Mouse (Mus musculus) embryonic facial prominence, embryonic 13.5 days (tissue): ENCODE data around the gene Ubxn6. TPM values are rescaled to one million over a fixed set of nuclear protein-coding genes. Genes with fewer than 3 reads are reported as not detected.

Experiments used
- ATAC-seq: fragments of 200-750 bp; cut with Nextera tagmentation; 2 replicates; pipeline ENCODE4 v1.8.0; 2017; ENCODE audit warnings: low read depth; ENCODE audit not compliant: insufficient number of reproducible peaks, insufficient read depth, low FRiP score, low TSS enrichment
- H3K27ac ChIP-seq: fragments of 300-500 bp; sonication (generic); 2 replicates; pipeline ENCODE4 v1.5.1; 2015; ENCODE audit warnings: moderate library complexity, mild to moderate bottlenecking, inconsistent platforms
- H3K27me3 ChIP-seq: fragments of 300-500 bp; sonication (generic); 2 replicates; pipeline ENCODE4 v1.6.1; 2015; ENCODE audit warnings: mild to moderate bottlenecking, inconsistent platforms
- H3K36me3 ChIP-seq: fragments of 300-500 bp; sonication (generic); 2 replicates; pipeline ENCODE4 v1.6.1; 2015; ENCODE audit warnings: mild to moderate bottlenecking, inconsistent platforms
- H3K4me1 ChIP-seq: fragments of 300-500 bp; sonication (generic); 2 replicates; pipeline ENCODE4 v1.6.1; 2015; ENCODE audit warnings: inconsistent platforms
- H3K4me2 ChIP-seq: fragments of 300-500 bp; sonication (generic); 2 replicates; pipeline ENCODE4 v1.6.1; 2015; ENCODE audit warnings: moderate library complexity, mild to moderate bottlenecking, inconsistent platforms
- H3K4me3 ChIP-seq: fragments of 300-500 bp; sonication (generic); 2 replicates; pipeline ENCODE4 v1.5.1; 2015; ENCODE audit warnings: mild to moderate bottlenecking, inconsistent platforms
- H3K9ac ChIP-seq: fragments of 300-500 bp; sonication (generic); 2 replicates; pipeline ENCODE4 v1.6.1; 2015; ENCODE audit warnings: mild to moderate bottlenecking, inconsistent platforms
- H3K9me3 ChIP-seq: fragments of 300-500 bp; sonication (generic); 2 replicates; pipeline ENCODE4 v1.6.1; 2016; ENCODE audit warnings: inconsistent platforms
- WGBS: fragments of 180-500 bp; shearing (Covaris S2); methylation state at CpG from one replicate; pipeline ENCODE4 v1.1.7; 2015; ENCODE audit warnings: mixed read lengths; 5-methylcytosine and 5-hydroxymethylcytosine counted together
- polyA plus RNA-seq: library from polyadenylated mRNA; unstranded; fragments of >200 nt; fragmentation: Nextera tagmentation; extraction: Ambion mirVana; gene quantifications from 2 replicates; pipeline ENCODE4 v1.2.1, GENCODE M21; 2015

Ubxn6 gene
- polyA plus RNA-seq, 1 experiment from 2014 or later: 51.2 TPM

DNA sequence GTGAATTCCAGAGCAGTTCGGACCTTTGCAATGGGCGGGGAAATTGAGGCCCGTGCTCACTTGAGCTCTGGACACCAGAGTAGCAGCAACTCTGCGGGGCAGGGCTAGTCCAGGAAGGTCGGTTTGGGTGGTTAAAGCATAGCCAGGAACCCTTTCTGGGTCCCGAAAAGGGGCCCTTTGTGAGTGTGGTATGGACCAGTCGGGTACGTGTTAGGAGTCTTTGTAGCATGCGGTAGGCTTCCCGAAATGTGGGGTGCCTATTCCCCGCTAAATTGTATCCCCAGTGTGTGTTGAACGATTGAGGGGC lies 34.0 kb downstream of the Ubxn6 start:
- WGBS: 1% methylated on average over 12 of the region's 12 CpGs
- H3K36me3 ChIP-seq: peaks cover 24% of the 10 kb centered on the region

GRCm38 (mm10) chr17:56040030-56040856 lies 34.6 kb downstream of the Ubxn6 start, which contains the start of gene Chaf1a:
Gene Chaf1a, plus strand, starts transcription at chr17:56040439.
- Histone ChIP-seq H3K27ac (peak within 1 kb of the TSS; percentile 81), H3K36me3 (peaks cover 18% of the 10 kb centered on the region), H3K9me3 (no peaks in the 10 kb centered on the region), H3K9ac (peak within 1 kb of the TSS; percentile 96), H3K4me2 (peak within 1 kb of the TSS; percentile 86), H3K4me1 (peaks cover 19% of the 10 kb centered on the region), H3K4me3 (peak within 1 kb of the TSS; percentile 83), H3K27me3 (no peaks in the 10 kb centered on the region)
- peak; percentile 85 for ATAC-seq
- WGBS: under 1% methylated on average over 68 of the region's 68 CpGs

More for the DNA sequence above, 34.0 kb downstream of the Ubxn6 start:
- Histone ChIP-seq H3K27me3 (no peaks in the 10 kb centered on the region), H3K9ac (peak overlapping the region; percentile 96), H3K27ac (peak overlapping the region; percentile 81), H3K4me3 (peak overlapping the region; percentile 83), H3K9me3 (no peaks in the 10 kb centered on the region), H3K4me1 (peaks cover 14% of the 10 kb centered on the region), H3K4me2 (peak overlapping the region; percentile 86)
- no peak for ATAC-seq

DNA sequence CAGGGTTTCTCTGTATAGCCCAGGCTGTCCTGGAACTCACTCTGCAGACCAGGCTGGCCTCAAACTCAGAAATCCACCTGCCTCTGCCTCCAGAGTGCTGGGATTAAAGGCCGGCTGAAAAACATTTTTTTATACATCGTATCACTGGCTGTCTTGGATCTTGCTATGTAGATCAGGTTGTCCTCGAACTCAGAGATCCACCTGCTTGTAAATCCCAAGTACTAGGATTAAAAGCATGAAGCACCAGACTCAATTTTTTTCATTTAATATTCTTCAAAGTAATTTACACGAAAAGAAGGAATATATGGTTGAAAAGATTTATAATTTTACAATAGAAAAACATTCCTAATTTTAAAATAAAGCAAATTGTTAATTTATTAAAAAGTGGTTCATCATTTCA lies 35.5 kb downstream of the Ubxn6 start:
- Histone ChIP-seq H3K9me3 (no peaks in the 10 kb centered on the region), H3K9ac (no peak overlapping the region), H3K4me2 (peak overlapping the region; percentile 86), H3K4me3 (no peak overlapping the region), H3K27me3 (no peaks in the 10 kb centered on the region), H3K36me3 (peaks cover 15% of the 10 kb centered on the region), H3K27ac (no peak overlapping the region), H3K4me1 (peaks cover 28% of the 10 kb centered on the region)
- 74% methylated on average over 4 of the region's 4 CpGs for WGBS
- no peak for ATAC-seq

GRCm38 (mm10) chr17:56038583-56039261 lies 36.1 kb downstream of the Ubxn6 start:
- Histone ChIP-seq H3K27ac (no peak overlapping the region), H3K4me1 (peaks cover 34% of the 10 kb centered on the region), H3K36me3 (peaks cover 15% of the 10 kb centered on the region), H3K9ac (no peak overlapping the region), H3K4me2 (no peak overlapping the region), H3K4me3 (no peak overlapping the region), H3K27me3 (no peaks in the 10 kb centered on the region), H3K9me3 (no peaks in the 10 kb centered on the region)
- whole genome bisulfite sequencing: 84% methylated on average over 8 of the region's 8 CpGs
- ATAC-seq: no peak

DNA sequence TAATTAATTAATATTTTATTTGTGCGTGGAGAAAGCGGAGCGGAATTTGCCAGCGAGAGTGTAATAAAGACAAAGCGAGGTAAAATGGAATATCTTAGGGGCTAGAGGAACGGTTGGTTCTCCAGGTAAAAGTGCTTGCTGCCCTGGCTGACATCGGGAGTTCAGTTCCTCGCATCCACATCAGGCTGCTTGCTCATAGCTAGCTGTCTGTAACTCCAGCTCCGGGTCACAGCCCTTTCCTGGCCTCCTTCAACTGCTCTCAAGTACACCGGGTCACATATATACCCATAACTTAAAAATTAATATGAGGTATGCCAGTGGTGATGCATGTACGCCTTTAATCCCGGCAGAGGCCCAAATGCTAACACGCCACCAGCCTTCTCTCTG lies 37.9 kb downstream of the Ubxn6 start:
- Histone ChIP-seq H3K9me3 (no peaks in the 10 kb centered on the region), H3K27me3 (no peaks in the 10 kb centered on the region), H3K9ac (peak overlapping the region; percentile 64), H3K27ac (peak overlapping the region; percentile 60), H3K36me3 (peaks cover 22% of the 10 kb centered on the region), H3K4me2 (peak overlapping the region; percentile 63), H3K4me1 (peaks cover 49% of the 10 kb centered on the region), H3K4me3 (peak overlapping the region; percentile 89)
- 39% methylated on average over 13 of the region's 13 CpGs for WGBS
- ATAC-seq: no peak

GRCm38 (mm10) chr17:56036176-56036900 lies 38.5 kb downstream of the Ubxn6 start, which contains the start of gene Sh3gl1:
Gene Sh3gl1, minus strand, starts transcription at chr17:56036635.
- WGBS: under 1% methylated on average over 74 of the region's 74 CpGs
- Histone ChIP-seq H3K27ac (peak within 1 kb of the TSS; percentile 89), H3K36me3 (peaks cover 23% of the 10 kb centered on the region), H3K9ac (peak within 1 kb of the TSS; percentile 95), H3K4me3 (peak within 1 kb of the TSS; percentile 89), H3K4me2 (peak within 1 kb of the TSS; percentile 63), H3K4me1 (peaks cover 43% of the 10 kb centered on the region), H3K9me3 (no peaks in the 10 kb centered on the region), H3K27me3 (no peaks in the 10 kb centered on the region)
- peak; percentile 87 for ATAC-seq

DNA sequence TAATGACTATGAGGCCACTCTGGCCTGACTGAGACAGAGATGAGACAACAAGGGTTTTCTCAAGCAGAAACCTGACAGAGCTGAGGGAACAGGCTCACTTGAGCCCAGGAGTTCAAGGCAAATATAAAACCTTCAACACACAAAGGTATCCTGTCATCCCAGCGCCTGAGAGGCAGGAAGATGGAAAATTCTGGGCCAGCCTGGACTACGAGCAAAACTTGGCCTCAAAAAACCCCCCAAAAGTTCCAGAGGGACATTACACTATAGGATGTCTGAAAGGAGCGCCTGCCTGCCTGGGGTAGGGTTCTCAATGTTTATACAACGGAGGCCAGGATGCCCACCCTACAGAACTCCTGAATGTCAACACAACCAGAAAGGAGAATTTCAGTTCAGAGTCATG lies 39.6 kb downstream of the Ubxn6 start:
- peak overlapping the region; percentile 63 for H3K4me2 ChIP-seq
- peak overlapping the region; percentile 89 for H3K4me3 ChIP-seq
- no peak for ATAC-seq
- 76% methylated on average over 4 of the region's 4 CpGs for whole genome bisulfite sequencing
- H3K27ac ChIP-seq: no peak overlapping the region; the same call in 1 of the 2 replicates
- peaks cover 36% of the 10 kb centered on the region for H3K4me1 ChIP-seq
- H3K27me3 ChIP-seq: no peaks in the 10 kb centered on the region
- H3K36me3 ChIP-seq: peaks cover 34% of the 10 kb centered on the region
- peak overlapping the region; percentile 95 for H3K9ac ChIP-seq
- H3K9me3 ChIP-seq: no peaks in the 10 kb centered on the region

DNA sequence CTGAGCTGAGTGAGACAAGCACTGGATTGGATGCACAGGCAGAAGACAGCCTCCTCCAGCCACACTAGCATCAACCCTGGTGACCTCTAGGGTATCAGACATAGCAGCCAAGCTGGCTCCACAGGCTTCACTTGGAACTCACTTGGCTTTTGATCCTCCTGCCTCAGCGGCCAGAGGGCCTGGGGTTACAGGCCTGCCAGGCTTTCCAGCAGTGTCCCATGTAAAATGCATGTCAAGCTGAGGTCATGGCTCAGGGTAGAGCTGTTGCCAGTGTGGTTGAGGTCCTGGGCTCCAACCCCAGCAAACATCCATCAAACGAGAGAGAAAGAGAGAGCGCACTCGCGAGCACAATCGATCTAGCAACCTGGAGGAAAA lies 40.1 kb downstream of the Ubxn6 start:
- H3K4me1 ChIP-seq: peaks cover 36% of the 10 kb centered on the region
- H3K9me3 ChIP-seq: no peaks in the 10 kb centered on the region
- H3K4me3 ChIP-seq: peak overlapping the region; percentile 89
- H3K4me2 ChIP-seq: peak overlapping the region; percentile 63
- peak overlapping the region; percentile 95 for H3K9ac ChIP-seq
- no peak for ATAC-seq
- H3K27me3 ChIP-seq: no peaks in the 10 kb centered on the region
- WGBS: 81% methylated on average over 6 of the region's 6 CpGs
- H3K36me3 ChIP-seq: peaks cover 38% of the 10 kb centered on the region
- no peak overlapping the region; the same call in 1 of the 2 replicates for H3K27ac ChIP-seq

DNA sequence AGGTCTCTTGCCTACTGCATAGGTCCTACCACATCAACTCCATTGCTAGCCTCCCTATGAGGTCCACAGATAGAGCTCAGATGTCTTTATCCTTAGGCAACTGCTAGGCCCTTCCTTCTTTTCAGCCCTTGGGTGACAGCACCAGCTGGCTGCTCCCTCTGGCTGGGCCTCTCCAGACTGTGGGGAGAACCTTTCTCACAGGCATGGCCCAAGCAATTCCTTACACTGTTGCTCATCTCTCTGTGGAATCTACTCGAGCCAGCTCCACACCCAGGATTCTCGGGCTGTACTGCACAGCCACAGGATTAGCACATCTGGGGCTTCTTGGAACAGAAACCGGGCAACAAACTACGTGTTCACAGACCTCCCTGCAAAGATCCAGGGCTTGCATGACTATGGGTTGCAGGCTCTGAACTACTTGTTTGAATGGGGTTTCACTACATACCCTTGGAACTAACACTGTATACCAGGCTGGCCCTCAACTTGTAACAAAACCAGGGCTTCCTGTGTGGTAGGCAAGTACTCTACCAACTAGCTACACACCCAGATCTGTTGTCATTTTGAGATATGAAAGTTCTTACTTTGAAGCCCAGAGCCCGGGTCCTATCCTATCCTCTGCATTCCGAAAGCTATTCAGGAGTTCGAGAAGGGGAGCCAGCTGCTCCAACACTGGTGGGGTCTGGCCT lies 40.6 kb downstream of the Ubxn6 start:
- Histone ChIP-seq H3K4me1 (peaks cover 36% of the 10 kb centered on the region), H3K9me3 (no peaks in the 10 kb centered on the region), H3K4me3 (peak overlapping the region; percentile 89), H3K36me3 (peaks cover 43% of the 10 kb centered on the region), H3K9ac (peak overlapping the region; percentile 95), H3K27me3 (no peaks in the 10 kb centered on the region), H3K4me2 (peak overlapping the region; percentile 63), H3K27ac (no peak overlapping the region)
- 85% methylated on average over 7 of the region's 7 CpGs for WGBS
- no peak for ATAC-seq

GRCm38 (mm10) chr17:56032831-56033230 lies 42.0 kb downstream of the Ubxn6 start:
- Histone ChIP-seq H3K4me2 (0 out of 2 replicates have a peak overlapping the region, but pooled peaks have one; percentile 7), H3K27ac (0 out of 2 replicates have a peak overlapping the region, but pooled peaks have one; percentile 11), H3K4me1 (peaks cover 36% of the 10 kb centered on the region), H3K9ac (0 out of 2 replicates have a peak overlapping the region, but pooled peaks have one; percentile 28), H3K27me3 (no peaks in the 10 kb centered on the region), H3K36me3 (peaks cover 56% of the 10 kb centered on the region), H3K9me3 (no peaks in the 10 kb centered on the region), H3K4me3 (no peak overlapping the region)
- ATAC-seq: no peak
- 71% methylated on average over 7 of the region's 7 CpGs for WGBS
